Mouse (Mus musculus) T-helper 1 cell (primary cell): ENCODE results near the gene Foxp3.

ENCODE experiments used
- in situ Hi-C: fragments of 300-600 bp; cut with MboI, MseI; formaldehyde crosslinking; loops from one replicate; pipeline ENCODE4 v1.15.1; 2025; ENCODE audit warnings: high pct_unique_total_duplicates

Foxp3 gene

DNA sequence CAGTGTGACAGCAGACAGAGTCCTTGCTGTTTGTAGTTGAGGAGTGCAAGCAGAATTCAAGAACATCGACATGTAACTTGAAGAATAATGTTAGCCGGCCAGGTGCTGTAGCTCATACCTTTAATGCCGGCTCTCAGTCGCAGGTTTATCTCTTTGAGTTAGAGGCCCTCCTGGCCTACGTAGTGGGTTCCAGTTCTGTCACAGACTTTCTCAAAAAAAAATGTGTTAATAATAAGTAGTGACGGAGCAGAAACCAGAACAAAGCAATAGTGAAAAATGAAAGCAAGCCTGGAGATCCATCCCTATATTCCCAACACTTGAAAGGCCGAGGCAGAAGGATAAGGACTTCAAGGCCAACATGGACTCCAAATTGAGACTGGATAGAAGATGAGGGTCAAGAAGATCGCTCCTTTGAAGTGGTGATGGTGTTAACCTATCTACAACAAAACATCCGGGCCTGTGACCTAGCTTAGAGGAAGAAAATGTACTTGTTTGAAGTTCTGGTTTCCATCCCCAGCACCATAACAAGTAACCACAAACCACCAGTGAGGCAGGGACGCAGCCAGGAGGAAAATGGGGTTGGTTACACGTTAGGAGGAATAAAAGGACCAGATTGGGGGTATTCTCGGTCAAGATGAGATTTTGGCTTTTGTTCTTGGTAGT lies 44.6 kb downstream of the Foxp3 start:
- in situ Hi-C loops: no loop called here

DNA sequence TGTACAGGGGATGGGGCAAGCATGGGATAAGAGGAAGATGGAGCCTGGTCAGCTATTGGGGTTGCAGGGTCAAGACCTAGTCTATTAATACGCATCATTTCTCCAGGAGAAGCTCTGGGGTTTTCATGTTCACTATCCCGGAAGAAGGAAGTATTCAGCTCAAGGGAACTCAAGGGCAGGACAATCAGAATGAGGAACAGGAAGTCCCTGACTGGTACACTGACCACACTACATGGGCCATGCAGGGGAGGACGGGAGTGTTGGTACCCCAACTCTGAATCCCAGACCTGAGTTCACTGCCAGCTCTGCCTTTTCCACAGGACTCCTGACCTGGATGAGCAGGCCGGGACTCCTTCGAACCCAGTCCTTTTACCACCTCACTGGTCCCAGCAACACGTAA lies 59.1 kb downstream of the Foxp3 start:
- in situ Hi-C loops: no loop called here

DNA sequence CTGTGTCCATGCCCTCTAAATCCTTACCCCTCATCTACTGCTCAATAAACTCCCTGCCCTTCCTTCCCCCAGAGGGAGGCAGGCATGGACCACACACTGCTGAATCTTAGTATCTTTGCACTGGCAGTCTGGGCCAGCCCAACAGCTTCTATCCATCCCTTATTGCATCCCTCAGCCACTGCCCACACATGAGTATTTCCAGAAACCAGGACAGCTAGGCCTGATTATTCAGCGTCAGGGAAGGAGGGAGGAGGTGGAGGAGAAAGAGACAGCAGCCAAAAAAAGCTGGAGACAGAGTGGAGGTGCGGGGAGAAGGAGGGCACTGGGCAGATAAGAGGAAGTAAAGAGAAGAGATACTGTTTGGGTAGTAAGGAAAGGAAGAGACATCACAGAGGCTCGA lies 61.7 kb downstream of the Foxp3 start:
- in situ Hi-C loops: no loop called here

GRCm38 (mm10) chrX:7638401-7639091 lies 65.1 kb downstream of the Foxp3 start, which contains the start of gene Syp:
Gene Syp (plus strand): TSS chrX:7638471.
- in situ Hi-C loops: no loop called here

- in situ Hi-C loops: no loop called here
Measured at GRCm38 (mm10) chrX:7639536-7640325, 66.3 kb downstream of the Foxp3 start.

- in situ Hi-C loops: no loop called here
Measured at GRCm38 (mm10) chrX:7640785-7641184, 67.3 kb downstream of the Foxp3 start.
